Mouse (Mus musculus): ENCODE data around the gene Fgr. TPM values are rescaled to one million over a fixed set of nuclear protein-coding genes. Genes with fewer than 3 reads are reported as not detected.

Fgr gene
- polyA plus RNA-seq, 1 experiment from 2014 or later: 0.60 TPM

DNA sequence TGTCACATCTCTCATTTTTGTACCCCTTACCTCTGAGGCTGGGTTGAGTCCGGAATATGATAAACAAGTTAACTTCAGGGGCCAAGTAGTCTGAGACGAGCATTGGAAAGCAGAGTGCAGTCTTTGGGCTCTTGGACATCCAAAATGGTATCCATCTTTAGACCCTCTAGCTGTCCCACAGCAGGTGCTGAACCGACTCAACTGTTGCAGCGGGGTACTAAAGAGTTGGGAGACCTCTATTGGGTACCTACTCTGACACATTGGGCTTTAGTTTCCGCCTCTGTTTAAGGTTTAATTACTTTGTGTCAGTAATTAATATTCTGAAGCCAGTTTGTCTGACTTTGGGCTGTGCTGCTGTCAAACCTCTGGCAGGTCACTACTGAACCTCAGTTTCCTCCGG, 63.9 kb downstream of the Fgr start:
- peaks cover 49% of the 10 kb centered on the region for H3K4me1 ChIP-seq
- H3K9ac ChIP-seq: no peak overlapping the region
- H3K9me3 ChIP-seq (replicated peaks): no peaks in the 10 kb centered on the region
- peak overlapping the region; percentile 86 for H3K4me2 ChIP-seq
- no peak for ATAC-seq
- H3K4me3 ChIP-seq: no peak overlapping the region
- H3K27ac ChIP-seq: no peak overlapping the region
- peaks cover 84% of the 10 kb centered on the region for H3K27me3 ChIP-seq (replicated peaks)
- 50% methylated on average over 6 of the region's 6 CpGs for WGBS (ENCODE audit: insufficient replicate concordance)
- no peaks in the 10 kb centered on the region for H3K36me3 ChIP-seq

DNA sequence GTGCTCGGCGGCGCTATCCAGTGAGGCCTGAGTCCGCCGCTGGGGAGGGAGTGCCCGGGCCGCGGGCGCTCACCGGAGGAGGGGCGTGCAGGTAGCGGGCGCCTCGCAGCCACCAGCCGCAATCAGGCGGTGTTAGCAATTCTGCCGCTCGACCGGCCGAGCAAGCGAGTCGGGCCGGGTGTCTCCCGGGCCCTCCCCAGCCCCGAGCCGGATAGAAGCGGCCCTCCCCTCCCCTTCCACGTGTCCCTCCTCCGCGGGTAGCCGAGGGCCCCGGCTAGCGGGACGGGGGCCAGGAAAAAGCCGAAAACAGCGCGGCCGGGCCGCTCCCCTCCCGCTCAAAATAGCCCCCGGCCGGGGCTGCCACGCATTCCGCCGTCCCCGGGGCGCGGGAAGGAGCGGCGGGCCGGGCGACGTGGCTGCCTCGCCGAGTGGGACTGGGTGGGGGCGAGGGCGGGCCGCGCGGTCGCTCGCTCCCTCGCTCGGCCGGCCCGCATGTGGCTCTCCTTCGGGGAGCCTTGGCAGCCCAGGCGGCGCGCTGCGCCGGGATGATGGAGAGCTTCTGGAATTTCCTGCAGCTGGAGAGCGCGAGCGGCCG, 64.7 kb downstream of the Fgr start:
- H3K4me2 ChIP-seq: peak overlapping the region; percentile 86
- H3K27ac ChIP-seq: peak overlapping the region; percentile 50
- H3K9ac ChIP-seq: peak overlapping the region; percentile 63
- H3K4me1 ChIP-seq: peaks cover 57% of the 10 kb centered on the region
- H3K9me3 ChIP-seq (replicated peaks): no peaks in the 10 kb centered on the region
- H3K27me3 ChIP-seq (replicated peaks): peaks cover 88% of the 10 kb centered on the region
- no peaks in the 10 kb centered on the region for H3K36me3 ChIP-seq
- under 1% methylated on average over 60 of the region's 76 CpGs for WGBS (ENCODE audit: insufficient replicate concordance)
- H3K4me3 ChIP-seq: peak overlapping the region; percentile 63
- no peak for ATAC-seq

DNA sequence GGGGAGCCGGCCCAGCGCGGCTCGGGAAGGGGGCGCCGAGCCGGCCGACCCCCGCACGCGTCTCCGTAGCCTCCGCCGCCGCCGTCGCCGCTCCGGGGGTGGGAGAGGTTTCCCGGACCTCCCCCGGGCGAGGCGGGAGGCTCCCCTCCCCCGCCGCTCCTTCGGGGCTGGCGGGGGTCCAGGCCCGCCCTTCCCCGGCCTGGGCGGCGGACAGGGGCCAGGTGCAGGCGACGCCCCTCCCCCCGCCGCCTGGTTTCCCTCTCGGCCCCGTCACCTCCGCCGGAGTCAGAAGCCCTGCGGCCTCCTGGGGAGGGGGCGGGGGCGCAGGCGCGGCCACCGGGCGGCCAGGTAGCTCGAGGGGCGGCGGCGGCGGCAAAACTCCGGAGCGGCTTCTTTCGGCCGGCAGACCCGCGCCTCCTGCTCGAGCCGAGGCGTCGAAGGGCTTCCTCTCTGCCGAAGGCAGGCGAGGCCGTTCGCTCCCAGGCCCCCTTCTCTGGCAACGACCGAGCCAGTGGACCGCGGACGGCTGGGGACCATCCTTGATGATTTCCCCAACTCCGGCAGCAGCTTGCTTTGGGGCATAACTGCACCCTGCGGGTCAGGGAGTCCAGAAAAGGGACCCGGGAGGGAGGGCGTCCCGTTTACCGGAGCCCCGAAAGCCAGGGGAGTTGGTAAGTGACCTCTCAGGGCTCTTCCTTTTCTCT, 65.4 kb downstream of the Fgr start:
- 2% methylated on average over 73 of the region's 77 CpGs for WGBS (ENCODE audit: insufficient replicate concordance)
- peaks cover 87% of the 10 kb centered on the region for H3K27me3 ChIP-seq (replicated peaks)
- no peaks in the 10 kb centered on the region for H3K36me3 ChIP-seq
- H3K4me2 ChIP-seq: peak overlapping the region; percentile 86
- no peaks in the 10 kb centered on the region for H3K9me3 ChIP-seq (replicated peaks)
- H3K27ac ChIP-seq: peak overlapping the region; percentile 50
- H3K9ac ChIP-seq: peak overlapping the region; percentile 63
- ATAC-seq: peak; percentile 24; the same call in 1 of the 2 replicates
- peaks cover 64% of the 10 kb centered on the region for H3K4me1 ChIP-seq
- peak overlapping the region; percentile 63 for H3K4me3 ChIP-seq

DNA sequence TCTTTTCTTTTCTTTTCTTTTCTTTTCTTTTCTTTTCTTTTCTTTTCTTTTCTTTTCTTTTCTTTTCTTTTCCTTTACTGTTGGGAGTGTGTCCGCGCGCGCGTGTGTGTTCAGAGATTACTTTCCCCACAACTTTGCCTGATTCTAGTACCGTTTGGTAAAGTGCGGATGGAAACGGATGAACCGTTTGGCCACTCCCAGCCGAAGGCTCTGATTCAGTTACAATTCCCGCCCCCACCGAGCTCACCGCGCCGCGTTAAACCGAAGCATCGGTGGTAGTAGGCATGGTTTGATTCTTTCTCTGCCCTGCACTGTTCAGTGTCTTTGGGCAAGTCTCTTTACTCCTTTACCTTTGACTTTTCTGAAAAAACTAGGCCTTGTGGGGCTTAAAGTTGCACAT, 65.9 kb downstream of the Fgr start:
- H3K4me2 ChIP-seq: peak overlapping the region; percentile 86
- H3K9me3 ChIP-seq (replicated peaks): no peaks in the 10 kb centered on the region
- no peaks in the 10 kb centered on the region for H3K36me3 ChIP-seq
- peaks cover 87% of the 10 kb centered on the region for H3K27me3 ChIP-seq (replicated peaks)
- H3K4me3 ChIP-seq: peak overlapping the region; percentile 63; the same call in 1 of the 2 replicates
- 24% methylated on average over 18 of the region's 18 CpGs for WGBS (ENCODE audit: insufficient replicate concordance)
- H3K4me1 ChIP-seq: peaks cover 69% of the 10 kb centered on the region
- no peak for ATAC-seq
- no peak overlapping the region for H3K27ac ChIP-seq
- H3K9ac ChIP-seq: no peak overlapping the region; the same call in 1 of the 2 replicates

DNA sequence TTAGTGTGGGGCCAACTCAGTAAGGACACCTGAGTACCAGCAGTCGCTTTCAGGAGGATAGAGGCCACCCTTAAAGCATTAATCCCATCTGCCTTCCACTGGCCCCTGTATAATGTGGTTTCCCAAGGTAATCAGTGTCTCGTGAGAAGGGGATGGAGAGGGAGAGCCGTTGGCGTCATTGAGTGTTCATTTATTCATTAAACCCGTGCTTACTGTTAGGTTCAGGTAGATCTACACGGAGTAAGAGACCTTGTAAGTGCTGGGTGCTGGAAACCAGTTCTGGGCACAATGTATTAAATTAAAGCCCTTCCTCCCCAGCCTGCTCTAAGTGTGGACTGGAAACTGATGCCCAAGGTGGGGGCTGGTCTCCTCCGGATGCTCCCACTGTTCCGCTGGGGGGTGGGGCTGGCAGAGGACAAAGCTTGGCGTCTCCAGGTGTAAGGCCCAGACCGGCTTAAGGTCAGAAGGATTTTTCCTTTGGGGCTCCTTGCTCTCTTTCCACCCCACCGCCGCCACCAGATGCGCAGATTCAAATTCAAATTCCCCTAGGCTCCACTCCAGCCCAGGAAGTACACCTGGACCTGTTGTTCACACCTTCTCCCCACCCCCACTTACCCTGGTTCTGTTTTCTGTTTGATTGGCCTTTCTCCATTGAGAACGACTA, 66.5 kb downstream of the Fgr start:
- no peak for ATAC-seq
- no peak overlapping the region for H3K4me3 ChIP-seq
- no peaks in the 10 kb centered on the region for H3K9me3 ChIP-seq (replicated peaks)
- peaks cover 75% of the 10 kb centered on the region for H3K4me1 ChIP-seq
- H3K4me2 ChIP-seq: peak overlapping the region; percentile 86
- no peaks in the 10 kb centered on the region for H3K36me3 ChIP-seq
- H3K27me3 ChIP-seq (replicated peaks): peaks cover 82% of the 10 kb centered on the region
- H3K9ac ChIP-seq: no peak overlapping the region
- 61% methylated on average over 14 of the region's 14 CpGs for WGBS (ENCODE audit: insufficient replicate concordance)
- no peak overlapping the region for H3K27ac ChIP-seq

DNA sequence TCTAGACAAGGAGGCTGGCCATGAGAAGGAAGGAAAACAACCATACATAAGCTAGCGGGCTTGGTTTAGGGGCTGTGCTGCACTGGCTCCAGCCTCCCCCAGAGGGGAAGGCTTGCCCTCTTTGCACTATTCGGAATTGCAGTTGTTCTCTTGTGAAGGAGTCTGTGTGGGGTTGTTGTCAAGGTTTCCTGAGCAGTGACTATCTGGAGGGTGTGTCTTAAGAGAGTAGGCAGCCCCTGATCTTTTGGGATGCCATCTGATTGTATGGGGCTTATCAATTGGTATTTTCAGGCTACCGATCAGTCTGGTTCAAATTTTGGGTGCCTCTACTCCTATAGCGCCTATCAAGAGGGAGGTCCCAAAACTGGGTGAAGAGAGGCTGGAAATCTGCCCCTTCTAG, 68.3 kb downstream of the Fgr start:
- no peaks in the 10 kb centered on the region for H3K9me3 ChIP-seq (replicated peaks)
- 41% methylated on average over 4 of the region's 4 CpGs for WGBS (ENCODE audit: insufficient replicate concordance)
- H3K4me1 ChIP-seq: peaks cover 92% of the 10 kb centered on the region
- H3K27ac ChIP-seq: peak overlapping the region; percentile 15; the same call in 1 of the 2 replicates
- ATAC-seq: no peak; the same call in 1 of the 2 replicates
- no peak overlapping the region for H3K4me3 ChIP-seq
- 0 out of 2 replicates have a peak overlapping the region, but pooled peaks have one; percentile 37 for H3K4me2 ChIP-seq
- H3K9ac ChIP-seq: no peak overlapping the region
- peaks cover 64% of the 10 kb centered on the region for H3K27me3 ChIP-seq (replicated peaks)
- H3K36me3 ChIP-seq: no peaks in the 10 kb centered on the region

DNA sequence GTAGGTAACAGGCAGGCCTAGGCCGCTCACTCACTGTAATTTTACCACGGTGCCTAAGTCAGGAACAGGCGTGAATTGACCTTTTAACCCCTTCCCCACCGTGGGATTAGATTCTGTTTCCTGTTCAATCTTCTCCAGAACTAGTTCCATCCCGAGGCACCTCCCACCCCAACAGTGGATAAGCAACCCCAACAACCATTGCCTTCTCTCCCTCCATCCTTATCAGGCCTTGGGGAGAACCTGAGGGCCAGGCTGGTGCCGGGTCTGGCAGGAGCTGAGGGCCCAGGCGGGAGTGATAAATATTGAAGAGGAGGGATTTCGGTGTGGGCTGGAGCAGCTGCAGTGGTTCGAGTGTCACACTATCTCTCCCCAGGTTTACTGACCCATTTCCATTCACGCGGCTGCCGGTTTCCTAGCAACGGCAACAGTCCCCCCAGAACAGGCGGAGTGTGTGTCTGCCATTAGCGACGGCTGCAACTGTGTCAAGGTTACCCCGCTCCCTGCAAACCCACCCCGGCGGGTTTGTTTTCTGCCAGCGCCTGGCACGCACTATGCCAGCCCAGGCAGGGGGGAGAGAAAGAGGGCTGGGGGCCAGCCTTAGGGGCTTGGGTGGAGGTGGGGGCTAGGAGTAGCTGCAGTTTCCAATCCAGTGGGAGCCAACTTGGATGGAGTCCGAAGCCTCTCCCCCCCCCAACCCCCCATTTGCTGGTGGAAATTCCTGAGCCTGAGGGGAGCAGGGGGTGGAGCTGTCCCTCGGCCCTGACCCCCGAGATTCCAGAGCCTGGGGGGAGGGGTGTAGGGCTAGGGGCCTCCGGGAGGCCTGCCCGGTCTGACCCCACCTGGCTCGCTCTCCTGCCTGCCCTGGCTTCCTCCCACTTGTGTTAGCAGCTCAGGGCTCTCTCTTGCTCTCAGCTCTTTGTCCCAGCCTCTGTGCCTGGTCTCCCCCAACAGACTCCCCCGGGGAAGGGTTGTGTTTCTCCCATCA, 69.0 kb downstream of the Fgr start:
- no peaks in the 10 kb centered on the region for H3K9me3 ChIP-seq (replicated peaks)
- H3K36me3 ChIP-seq: no peaks in the 10 kb centered on the region
- ATAC-seq: peak; percentile 31
- H3K27me3 ChIP-seq (replicated peaks): peaks cover 59% of the 10 kb centered on the region
- H3K4me3 ChIP-seq: 0 out of 2 replicates have a peak overlapping the region, but pooled peaks have one; percentile 4
- H3K27ac ChIP-seq: peak overlapping the region; percentile 53
- H3K4me1 ChIP-seq: peaks cover 95% of the 10 kb centered on the region
- WGBS (ENCODE audit: insufficient replicate concordance): 27% methylated on average over 27 of the region's 28 CpGs
- no peak overlapping the region; the same call in 1 of the 2 replicates for H3K9ac ChIP-seq
- H3K4me2 ChIP-seq: peak overlapping the region; percentile 37

GRCm38 (mm10) chr4:133043798-133044646, 70.1 kb downstream of the Fgr start:
- H3K4me3 ChIP-seq: no peak overlapping the region

GRCm38 (mm10) chr4:133044647-133045094, 70.8 kb downstream of the Fgr start:
- Histone ChIP-seq H3K4me1 (peaks cover 91% of the 10 kb centered on the region), H3K4me2 (no peak overlapping the region)
- no peak for ATAC-seq

More at GRCm38 (mm10) chr4:133043798-133044646, 70.1 kb downstream of the Fgr start:
- Histone ChIP-seq H3K4me2 (peak overlapping the region; percentile 37; the same call in 1 of the 2 replicates), H3K9me3 (replicated peaks) (no peaks in the 10 kb centered on the region), H3K27ac (peak overlapping the region; percentile 53), H3K36me3 (no peaks in the 10 kb centered on the region), H3K27me3 (replicated peaks) (peaks cover 49% of the 10 kb centered on the region), H3K9ac (no peak overlapping the region), H3K4me1 (peaks cover 91% of the 10 kb centered on the region)
- ATAC-seq: no peak
- WGBS (ENCODE audit: insufficient replicate concordance): 55% methylated on average over 6 of the region's 6 CpGs

GRCm38 (mm10) chr4:133045771-133046474, 72.0 kb downstream of the Fgr start:
- H3K4me1 ChIP-seq: peaks cover 93% of the 10 kb centered on the region
- H3K27me3 ChIP-seq (replicated peaks): peaks cover 30% of the 10 kb centered on the region
- H3K27ac ChIP-seq: no peak overlapping the region
- no peak overlapping the region for H3K9ac ChIP-seq
- no peaks in the 10 kb centered on the region for H3K36me3 ChIP-seq
- H3K9me3 ChIP-seq (replicated peaks): no peaks in the 10 kb centered on the region
- no peak for ATAC-seq
- no peak overlapping the region for H3K4me2 ChIP-seq
- no peak overlapping the region for H3K4me3 ChIP-seq
- WGBS (ENCODE audit: insufficient replicate concordance): 53% methylated on average over 11 of the region's 11 CpGs

More at GRCm38 (mm10) chr4:133044647-133045094, 70.8 kb downstream of the Fgr start:
- Histone ChIP-seq H3K27me3 (replicated peaks) (peaks cover 42% of the 10 kb centered on the region), H3K27ac (0 out of 2 replicates have a peak overlapping the region, but pooled peaks have one; percentile 53), H3K36me3 (no peaks in the 10 kb centered on the region), H3K9me3 (replicated peaks) (no peaks in the 10 kb centered on the region), H3K9ac (no peak overlapping the region), H3K4me3 (no peak overlapping the region)
- WGBS (ENCODE audit: insufficient replicate concordance): 56% methylated on average over 6 of the region's 6 CpGs
